Mouse (Mus musculus) thymus, adult 2 months (tissue): Measurements from ENCODE around the gene Pih1d1.

Experiments
- CTCF ChIP-seq: fragments of 200-500 bp; IDR thresholded peaks from 2 replicates; pipeline ENCODE4 v1.5.1; 2012; ENCODE audit warnings: mild to moderate bottlenecking, control low read depth, low read length, moderate library complexity, borderline replicate concordance; ENCODE audit not compliant: control insufficient read depth, poor library complexity, insufficient read depth; ENCODE audit errors: extremely low read depth
- POLR2A ChIP-seq: fragments of 200-500 bp; IDR thresholded peaks from 2 replicates; pipeline ENCODE4 v1.6.1; 2012; ENCODE audit warnings: mild to moderate bottlenecking, low read length, control low read depth, moderate library complexity; ENCODE audit not compliant: control insufficient read depth, poor library complexity, insufficient read depth; ENCODE audit errors: extremely low read depth

DNA sequence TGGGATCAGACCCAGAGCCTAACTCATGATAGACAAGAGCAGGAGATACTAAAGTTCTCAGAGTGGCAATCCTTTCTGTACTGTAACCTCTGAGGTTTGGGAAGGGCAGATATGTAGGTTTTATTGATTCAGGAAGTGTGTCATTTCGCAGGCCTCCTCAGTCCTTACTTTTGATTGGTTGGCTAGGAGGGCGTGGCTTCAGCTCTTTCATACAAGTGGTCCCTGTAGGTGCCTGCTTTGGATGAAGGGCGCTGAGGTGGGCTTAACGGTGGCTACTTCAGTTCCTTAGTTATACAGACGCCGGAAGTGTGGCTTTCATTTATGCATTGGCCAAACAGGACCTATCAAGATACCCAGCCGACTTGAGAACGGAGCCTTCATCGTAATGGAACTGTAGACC lies 1.5 kb downstream of the Pih1d1 start:
- TF ChIP-seq CTCF (no peak), POLR2A (no peak)
